Mouse (Mus musculus) gastrocnemius, postnatal 14 days (tissue): ENCODE results near the gene Nos3. TPM values are rescaled to one million over a fixed set of nuclear protein-coding genes. Genes with fewer than 3 reads are reported as not detected.
"Not testable (repeated sequence)": the region's sequence is repeated elsewhere in the genome, so short reads cannot be mapped to it uniquely, and the experiment has no call there.

Source experiments
- DNase-seq: peaks from one replicate; pipeline ENCODE4 v3.0.0; 2021; ENCODE audit warnings: mixed read lengths
- intact Hi-C: fragments of 180-260 bp; cut with DNase I; formaldehyde crosslinking; loops from one replicate; pipeline ENCODE4 v1.15.1; 2025; ENCODE audit warnings: low total_unique reads
- total RNA-seq, 2 experiments: library from RNA; stranded (reverse); gene quantifications; 2 replicates each; pipeline ENCODE4 v1.2.3; 2021

Nos3 gene
- total RNA-seq, 2 experiments from 2014 or later, result 8.6 to 10.6 TPM

- no peak for DNase-seq
- intact Hi-C loops, result no loop called here
Measured at GRCm38 (mm10) chr5:24392724-24393123, 28.1 kb downstream of the Nos3 start.

DNA sequence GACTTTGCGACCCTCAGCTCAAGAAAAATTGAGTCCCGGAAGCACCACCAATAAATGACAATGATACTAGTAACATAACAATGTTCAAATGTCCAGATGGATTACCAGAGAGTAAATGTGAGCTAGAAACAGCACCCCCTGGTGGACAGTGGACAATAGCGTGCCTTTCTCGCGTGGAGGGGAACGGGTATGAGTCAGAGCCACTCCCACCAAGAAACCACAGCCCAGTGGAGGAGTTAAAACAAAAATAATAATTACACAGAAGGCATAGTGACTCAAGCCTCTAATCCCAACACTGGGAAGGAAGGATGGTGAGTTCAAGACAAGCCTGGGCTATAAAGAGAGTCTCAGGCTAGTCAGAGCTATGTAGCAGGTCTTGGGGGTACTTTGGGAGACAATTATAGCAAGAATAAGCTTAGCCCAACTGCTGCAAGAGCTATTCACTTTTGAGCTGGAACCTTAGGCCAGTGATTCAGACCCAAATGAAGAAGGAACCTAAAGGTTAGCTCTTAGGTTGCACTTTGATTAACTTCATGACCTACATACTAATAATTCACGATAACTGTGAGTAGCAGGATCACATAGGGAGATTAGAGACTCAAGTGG lies 28.9 kb downstream of the Nos3 start, which contains the start of gene Abcb8:
Gene Abcb8 (plus strand): TSS at position 272 of the 606 bp plus-strand sequence.
- peak; percentile 85 for DNase-seq
- intact Hi-C loops, result no loop called here

DNA sequence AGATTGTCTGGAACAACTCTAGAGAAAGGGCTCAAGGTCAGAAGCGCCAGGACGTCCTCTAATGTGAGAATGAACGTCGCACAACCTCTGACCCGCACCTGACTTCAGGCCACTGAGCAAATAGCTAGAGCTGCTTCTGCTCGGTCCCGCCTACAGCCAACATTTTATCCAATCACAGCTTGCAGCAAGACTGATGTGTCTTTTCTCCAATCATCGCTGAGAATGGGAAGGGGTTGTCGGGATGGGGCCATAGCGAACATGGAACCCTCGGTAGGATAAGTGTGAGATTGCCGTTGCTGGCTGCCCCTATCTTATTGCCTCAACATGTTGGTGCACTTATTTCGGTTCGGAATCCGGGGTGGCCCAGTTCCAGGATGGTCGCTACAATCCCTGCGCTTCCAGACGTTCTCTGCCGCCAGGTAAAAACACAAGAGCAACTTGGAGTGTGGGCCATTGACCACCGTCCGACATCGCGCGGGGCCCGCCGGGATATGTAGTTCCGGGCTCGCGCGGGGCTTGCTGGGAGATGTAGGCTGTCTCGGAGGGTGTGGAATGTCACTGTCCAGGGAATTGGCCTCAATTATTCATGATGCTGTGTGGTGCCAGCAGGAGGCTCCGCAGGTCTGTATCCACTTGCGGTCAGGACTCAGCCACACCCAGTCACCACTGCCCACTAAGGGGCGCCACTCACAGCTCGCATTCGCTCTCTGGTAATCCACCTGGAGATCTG lies 29.7 kb downstream of the Nos3 start:
- intact Hi-C loops, result no loop called here
- peak; percentile 93 for DNase-seq

GRCm38 (mm10) chr5:24396254-24396653 lies 31.6 kb downstream of the Nos3 start:
- intact Hi-C loops, DNase-seq: not testable (repeated sequence)

DNA sequence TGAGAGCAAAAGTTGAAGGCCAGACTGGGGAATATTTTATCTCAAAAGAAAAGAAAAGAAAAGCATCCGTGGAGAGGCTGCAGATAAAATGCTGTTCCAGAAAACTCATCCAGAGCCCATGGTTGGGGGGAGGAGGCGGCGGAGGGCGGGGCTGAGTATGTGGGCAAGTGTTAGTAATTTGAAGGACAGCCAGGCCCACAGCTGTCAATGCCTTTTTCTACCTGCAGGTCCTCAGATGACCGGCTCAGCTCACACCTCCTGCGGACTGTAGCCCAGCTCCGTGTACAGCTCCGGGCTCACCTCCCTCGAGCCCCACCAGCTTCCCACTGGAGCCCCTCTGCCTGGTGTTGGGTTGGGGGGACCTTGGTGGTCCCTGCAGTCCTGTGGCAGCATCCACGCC lies 35.1 kb downstream of the Nos3 start:
- DNase-seq, result no peak
- intact Hi-C loops, result no loop called here

GRCm38 (mm10) chr5:24400362-24400761 lies 35.8 kb downstream of the Nos3 start:
- intact Hi-C loops, result no loop called here
- no peak for DNase-seq

- intact Hi-C loops, result no loop called here
Measured at GRCm38 (mm10) chr5:24400911-24401605, 36.4 kb downstream of the Nos3 start.

DNA sequence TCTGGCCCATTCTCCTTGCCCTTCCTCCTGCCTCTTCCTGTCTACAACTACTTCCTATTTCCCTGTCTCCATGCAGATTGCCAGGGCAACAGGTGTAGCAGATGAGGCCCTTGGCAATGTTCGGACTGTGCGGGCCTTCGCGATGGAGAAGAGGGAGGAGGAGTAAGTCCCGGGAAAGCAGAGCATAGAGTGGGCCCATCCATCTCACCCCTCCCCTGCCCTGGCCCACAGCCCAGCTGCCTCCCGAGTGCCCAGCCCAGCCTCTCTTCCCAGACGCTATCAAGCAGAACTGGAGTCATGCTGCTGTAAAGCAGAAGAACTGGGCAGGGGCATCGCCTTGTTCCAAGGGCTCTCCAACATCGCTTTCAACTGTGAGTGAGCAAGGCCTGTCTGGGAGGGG lies 37.4 kb downstream of the Nos3 start:
- intact Hi-C loops, result no loop called here
- no peak for DNase-seq

More at GRCm38 (mm10) chr5:24400911-24401605, 36.4 kb downstream of the Nos3 start:
- no peak for DNase-seq

GRCm38 (mm10) chr5:24404594-24405360 lies 40.2 kb downstream of the Nos3 start:
- DNase-seq, result no peak
- intact Hi-C loops, result no loop called here

- no peak for DNase-seq
- intact Hi-C loops, result no loop called here
Measured at GRCm38 (mm10) chr5:24405389-24405876, 40.8 kb downstream of the Nos3 start.

DNA sequence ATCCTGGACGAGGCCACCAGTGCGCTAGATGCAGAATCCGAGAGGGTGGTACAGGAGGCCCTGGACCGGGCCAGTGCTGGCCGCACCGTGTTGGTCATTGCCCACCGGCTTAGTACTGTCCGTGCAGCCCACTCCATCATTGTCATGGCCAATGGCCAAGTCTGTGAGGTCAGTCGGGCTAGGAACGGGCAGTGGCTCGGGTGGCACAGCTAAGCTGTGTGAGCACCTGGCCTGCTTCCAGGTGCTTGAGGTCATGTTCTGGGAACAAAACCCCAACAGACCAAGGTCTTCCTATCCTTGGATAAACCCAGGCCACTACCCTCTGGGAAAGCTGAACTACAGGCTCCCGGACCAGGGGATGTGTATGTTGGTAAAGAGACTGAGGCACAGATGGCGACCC lies 44.0 kb downstream of the Nos3 start:
- intact Hi-C loops, result no loop called here
- no peak for DNase-seq

DNA sequence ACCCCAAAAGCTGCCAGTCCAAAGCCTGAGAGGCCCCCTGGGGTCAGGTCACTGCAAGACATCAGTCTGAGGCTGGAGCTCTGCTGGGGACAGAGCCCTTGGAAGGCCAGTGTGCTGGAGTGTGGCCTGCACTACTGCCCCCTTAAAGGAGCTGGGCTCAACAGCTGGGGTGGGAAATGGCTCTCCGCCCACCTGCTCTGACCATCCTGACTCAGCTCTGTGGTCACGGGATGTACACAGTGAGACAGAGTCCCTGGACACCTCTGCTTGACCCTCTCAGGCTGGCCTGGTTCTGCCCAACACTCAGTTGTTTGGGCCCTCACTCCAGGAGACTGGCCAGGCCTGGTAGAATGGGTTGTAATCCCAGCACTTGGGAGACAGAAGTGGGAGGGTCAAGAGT lies 44.9 kb downstream of the Nos3 start:
- intact Hi-C loops, result no loop called here
- no peak for DNase-seq

DNA sequence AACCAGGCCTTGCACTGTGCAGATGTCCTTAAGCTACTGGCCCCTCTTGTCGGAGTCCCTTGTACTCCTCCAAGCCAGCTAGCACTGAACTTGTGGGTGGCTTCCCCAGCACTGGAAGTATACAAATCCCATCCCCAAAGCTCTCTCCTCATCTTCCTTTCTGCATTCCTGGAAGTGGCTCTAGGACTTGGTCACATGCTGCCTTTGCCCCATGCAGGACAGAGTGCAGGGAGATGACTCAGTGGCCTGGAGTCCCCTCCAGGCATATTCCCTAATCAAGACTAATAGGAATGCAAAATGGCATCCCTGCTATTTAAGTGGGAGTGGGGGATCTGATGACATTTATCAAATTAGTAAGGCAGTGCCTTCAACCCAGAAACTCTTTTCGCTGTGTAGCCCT lies 47.5 kb downstream of the Nos3 start:
- no peak for DNase-seq
- intact Hi-C loops, result no loop called here

- no peak for DNase-seq
- intact Hi-C loops, result no loop called here
Measured at GRCm38 (mm10) chr5:24413042-24413693, 48.6 kb downstream of the Nos3 start, which contains the start of gene Asic3. Gene Asic3 (plus strand): TSS chr5:24413392.

DNA sequence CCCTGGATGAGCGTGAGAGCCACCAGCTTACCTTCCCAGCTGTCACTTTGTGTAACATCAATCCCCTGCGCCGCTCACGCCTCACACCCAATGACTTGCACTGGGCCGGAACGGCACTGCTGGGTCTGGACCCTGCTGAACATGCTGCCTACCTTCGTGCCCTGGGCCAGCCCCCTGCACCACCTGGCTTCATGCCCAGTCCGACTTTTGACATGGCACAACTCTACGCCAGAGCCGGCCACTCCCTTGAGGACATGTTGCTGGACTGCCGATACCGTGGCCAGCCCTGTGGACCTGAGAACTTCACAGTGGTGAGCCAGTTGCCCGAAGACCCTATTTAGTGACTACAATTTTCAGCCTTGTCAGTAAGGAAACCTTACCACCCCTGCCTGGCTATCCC lies 49.3 kb downstream of the Nos3 start:
- DNase-seq, result no peak
- intact Hi-C loops, result no loop called here

- intact Hi-C loops, result loop anchor here (5.0 kb wide), 1 partner anchor 56 kb away; no protein-coding TSS in a partner anchor
- peak; percentile 58 for DNase-seq
Measured at GRCm38 (mm10) chr5:24416222-24416736, 51.7 kb downstream of the Nos3 start.

GRCm38 (mm10) chr5:24417587-24417986 lies 53.0 kb downstream of the Nos3 start:
- intact Hi-C loops, result loop anchor here (5.0 kb wide), 1 partner anchor 55 kb away; no protein-coding TSS in a partner anchor
- DNase-seq, result no peak

GRCm38 (mm10) chr5:24420381-24420780 lies 55.8 kb downstream of the Nos3 start:
- no peak for DNase-seq
- intact Hi-C loops, result no loop called here
